Mouse (Mus musculus) c-Kit-negative CD71-positive TER-119-positive erythroid progenitor cells, embryonic 14.5 days (primary cell): ENCODE measurements around the gene Nav1.

Experiments used
- DNase-seq: peaks from one replicate; pipeline ENCODE4 v3.0.0-alpha.2; 2013; ENCODE audit warnings: low read depth, low spot score

The Nav1 gene

DNA sequence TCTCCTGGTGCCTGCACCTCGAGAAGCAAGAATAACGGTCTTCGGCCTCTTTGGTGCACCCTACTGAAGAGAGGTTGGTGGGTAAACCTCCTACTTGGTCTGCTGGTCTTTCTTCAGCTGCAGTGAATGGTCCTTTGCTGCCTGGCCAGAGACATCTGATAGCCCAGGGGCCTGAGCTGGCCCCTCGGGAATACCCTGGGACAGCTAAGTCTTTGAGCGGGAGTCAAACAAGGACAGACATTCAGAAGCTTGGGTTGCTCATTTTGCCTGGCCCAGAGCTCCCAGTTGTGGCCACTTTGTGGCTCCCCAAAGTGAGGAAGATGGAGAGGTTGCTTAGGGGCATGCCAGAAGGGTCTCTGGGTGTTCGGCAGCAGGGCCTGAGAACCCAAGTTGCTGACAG is 89.6 kb downstream of the Nav1 start:
- DNase-seq, result no peak

DNA sequence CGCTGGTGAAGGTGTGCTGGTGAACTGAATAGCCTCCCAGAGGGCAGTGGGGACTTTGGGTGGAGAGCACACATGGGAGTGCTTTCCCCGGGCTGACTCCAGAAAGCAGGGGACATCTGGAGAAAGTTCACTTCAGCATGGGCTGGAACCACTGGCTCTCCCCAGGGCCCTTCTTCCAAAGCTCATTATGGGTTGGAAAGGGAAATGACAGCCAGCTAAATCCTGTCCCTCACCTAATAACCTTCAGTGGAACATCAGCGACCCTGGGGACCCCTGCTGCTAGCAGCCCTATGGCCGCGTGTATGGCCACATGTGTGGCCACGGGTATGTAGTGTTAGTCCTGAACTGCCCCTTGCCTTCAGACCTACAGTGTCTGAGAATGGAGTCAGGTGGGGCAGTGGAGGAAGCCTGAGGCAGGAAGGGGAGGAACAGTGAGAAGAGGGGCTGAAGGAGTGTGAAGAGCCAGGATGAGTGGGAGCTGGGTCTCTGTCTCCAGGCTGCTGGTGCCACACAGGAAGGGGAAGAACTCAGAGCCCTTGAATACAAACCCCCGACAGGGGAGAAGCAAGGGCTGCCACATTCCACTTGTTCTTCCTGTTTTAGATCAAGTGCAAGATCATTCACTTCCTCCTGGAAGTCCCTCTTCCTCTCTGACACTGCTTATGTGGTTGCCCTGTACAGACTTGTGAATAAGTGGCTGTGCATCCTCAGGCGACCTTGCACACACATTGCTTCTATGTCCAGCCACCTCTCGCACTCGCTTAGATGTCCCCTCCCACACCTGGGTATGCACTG is 90.4 kb downstream of the Nav1 start:
- DNase-seq, result no peak

DNA sequence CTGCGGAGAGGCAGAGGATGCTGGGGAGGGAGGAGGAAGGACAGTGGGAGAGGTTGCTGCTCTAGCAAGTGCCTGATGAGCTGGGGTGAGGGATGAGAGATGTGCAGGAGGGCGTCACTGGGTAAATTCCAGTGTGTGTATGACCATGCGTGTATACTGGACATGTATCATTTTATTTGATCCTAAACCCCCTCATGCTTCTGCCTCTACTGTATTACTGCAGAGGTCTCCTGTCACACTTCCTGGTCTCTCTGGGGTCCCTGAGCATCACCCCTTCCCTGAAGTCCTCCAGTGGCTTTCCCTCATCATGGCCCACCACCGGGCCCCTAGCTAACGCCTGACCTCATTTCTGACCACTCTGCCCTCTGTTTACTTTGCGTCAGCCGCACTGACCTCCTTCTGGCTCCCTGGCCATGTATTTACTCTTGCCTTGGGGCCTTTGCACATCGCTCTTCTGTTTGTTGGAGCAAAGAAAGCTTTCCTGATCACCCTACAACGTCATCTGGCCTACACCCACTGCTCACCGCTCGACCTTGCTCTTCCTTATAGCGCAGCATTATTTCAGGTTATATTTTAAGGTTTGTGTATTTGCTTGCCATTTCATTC is 91.4 kb downstream of the Nav1 start:
- DNase-seq, result no peak

DNA sequence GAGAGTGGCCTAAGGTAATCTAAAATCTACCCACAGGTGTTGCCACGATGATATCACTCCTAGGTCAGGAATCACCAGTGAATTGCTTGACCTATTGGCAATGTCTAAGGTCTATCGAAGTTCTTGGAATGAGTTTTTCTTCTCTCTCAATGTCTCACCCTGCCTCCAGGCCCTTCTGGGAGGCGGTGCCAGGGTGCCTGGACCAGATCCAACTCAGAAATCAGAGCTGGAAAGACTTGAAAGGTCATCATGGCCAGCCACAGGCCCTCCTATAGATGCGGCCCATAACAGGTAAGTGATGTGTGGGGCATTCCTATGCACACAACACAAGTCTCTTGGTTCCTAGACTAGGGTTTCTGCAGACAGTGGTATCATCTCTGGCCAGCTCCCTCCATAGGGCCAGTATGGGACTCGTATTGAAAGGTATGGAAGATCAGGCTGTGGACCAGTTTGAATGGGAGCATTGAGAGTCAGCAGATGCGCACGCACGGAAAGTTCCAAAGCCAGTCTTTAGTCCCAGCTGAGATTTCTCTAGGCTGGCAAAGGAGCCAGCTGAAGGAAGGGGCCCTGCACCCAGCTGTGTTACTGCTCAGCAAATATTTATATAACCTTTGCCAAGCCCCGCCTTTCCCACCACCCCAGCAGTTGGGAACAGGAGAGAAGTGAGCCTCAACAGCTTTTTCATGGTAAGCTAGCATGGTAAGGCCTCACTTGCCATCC is 92.0 kb downstream of the Nav1 start:
- no peak for DNase-seq

DNA sequence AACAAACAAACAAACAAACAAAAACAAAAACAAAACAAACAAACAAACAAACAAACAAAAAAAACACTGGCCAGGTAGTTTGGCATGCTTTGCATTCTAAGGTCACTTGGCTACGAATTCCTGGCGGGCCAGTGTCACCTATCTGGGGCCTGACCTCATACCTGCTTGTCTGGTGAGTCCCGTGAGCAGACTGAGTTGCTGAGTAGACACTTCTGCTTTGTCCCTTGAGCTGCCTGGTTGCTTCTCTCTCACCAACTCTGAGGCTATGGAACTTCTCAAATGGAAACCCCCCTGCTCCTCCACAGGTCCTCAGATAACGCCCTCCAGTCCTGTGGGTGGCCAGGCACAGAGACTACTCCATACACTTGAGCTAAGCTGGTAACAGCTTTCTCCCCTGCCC is 93.0 kb downstream of the Nav1 start:
- no peak for DNase-seq

DNA sequence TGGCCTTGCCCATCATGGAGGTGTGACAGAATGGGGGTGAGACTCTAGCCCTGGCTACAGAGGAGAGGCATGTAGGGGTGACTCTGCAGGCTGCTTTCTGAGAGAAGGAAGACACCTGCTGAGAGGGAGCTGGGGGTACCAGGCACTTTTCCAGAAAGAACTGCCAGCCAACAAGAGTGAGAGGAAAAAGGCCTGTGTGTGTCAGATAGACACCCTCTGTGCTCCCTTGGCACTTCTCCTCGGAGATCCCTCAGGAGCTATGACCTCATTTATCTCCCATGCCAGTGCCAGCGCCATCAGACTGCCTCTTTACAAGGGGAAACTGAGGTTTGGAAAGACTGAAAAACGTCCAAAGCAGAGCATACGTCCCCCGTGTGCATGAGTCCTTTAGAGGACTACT is 93.6 kb downstream of the Nav1 start:
- DNase-seq, result no peak

DNA sequence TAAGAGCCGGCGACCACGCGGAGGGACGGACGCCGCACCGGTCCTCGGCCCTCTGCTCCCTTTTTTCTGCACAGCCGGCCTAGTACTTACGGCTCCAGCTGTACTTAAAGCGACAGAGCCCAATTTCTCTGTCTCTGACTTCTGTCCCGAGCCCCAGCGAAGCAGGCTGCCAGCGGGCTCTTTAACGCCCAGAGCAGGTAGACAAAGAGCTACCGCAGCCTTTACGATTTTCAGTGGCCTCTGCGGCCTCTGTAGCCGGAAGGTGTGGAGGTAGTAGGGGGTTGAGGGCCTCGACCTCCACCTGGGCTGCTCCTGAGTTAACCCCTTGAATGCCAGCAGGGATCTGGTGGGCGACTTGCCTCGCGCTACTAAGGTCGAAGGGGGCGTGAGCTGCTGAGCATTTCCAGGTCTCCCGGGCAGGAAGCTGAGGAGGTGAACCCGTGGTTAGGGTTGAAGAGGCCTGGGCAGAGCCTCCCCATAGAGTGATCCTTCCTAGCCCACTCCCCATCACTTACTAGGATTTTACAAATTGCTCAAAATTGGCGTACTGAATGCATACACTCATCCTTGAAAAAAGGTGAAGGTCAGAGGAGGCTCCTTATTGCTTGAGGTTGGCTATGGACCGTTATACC is 96.6 kb downstream of the Nav1 start:
- no peak for DNase-seq

DNA sequence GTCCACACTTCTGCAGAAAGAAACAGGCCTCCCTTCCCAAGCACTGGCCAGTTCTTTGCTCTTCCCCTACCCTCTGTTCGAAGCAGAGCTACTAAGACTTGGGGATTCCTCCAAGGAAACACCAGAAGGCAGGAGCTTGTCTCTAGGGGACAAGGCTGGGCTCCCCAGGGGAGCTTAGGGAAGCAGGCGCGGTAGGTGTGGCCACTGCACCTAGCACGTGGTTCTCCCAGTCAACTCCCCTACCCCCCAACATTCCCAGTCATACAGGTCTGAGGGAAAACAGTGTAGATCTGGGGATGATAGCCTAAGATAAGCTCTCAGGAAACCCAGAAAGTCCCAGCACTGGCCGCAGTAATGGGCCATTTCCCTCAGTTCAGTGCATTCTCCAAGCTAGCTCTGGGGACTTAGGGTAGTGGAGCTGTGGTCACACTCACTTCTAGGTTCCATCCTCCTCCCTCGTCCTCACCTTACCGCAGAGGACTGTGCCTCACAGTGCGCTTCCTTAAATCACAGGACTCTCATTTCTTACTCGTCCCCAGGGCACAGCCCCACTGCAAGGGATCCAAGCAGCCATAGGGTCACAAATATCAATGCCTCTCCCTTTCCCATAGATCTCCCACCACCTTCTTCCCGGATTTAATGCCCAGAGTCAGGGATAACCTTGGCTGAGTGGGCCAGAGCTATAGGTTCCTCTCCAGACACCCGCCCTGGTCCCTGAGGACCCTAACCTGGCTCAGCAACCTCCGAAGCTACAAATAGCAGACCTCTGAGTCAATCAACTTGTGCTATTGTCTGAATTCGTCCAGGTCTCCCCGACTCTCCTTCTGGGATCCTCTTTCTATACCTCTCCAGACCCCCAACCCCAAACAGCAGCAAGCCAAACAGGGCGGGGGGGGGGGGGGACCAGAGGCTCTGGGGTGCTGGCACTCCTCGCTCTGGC is 97.7 kb downstream of the Nav1 start:
- no peak for DNase-seq

DNA sequence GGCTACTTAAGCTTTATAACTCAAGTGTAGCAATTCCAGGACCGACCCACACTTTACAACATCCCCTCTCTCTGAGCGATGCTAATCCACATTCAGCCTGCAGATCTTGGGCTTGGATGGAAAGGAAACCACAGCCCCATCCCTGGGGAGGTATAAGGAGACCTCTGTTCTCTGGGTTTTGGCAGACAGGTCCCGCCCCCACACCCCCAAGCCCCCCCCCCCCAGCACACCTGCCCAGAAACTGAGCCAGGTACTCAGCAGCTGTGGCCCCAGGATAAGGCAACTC is 98.8 kb downstream of the Nav1 start:
- DNase-seq, result no peak

DNA sequence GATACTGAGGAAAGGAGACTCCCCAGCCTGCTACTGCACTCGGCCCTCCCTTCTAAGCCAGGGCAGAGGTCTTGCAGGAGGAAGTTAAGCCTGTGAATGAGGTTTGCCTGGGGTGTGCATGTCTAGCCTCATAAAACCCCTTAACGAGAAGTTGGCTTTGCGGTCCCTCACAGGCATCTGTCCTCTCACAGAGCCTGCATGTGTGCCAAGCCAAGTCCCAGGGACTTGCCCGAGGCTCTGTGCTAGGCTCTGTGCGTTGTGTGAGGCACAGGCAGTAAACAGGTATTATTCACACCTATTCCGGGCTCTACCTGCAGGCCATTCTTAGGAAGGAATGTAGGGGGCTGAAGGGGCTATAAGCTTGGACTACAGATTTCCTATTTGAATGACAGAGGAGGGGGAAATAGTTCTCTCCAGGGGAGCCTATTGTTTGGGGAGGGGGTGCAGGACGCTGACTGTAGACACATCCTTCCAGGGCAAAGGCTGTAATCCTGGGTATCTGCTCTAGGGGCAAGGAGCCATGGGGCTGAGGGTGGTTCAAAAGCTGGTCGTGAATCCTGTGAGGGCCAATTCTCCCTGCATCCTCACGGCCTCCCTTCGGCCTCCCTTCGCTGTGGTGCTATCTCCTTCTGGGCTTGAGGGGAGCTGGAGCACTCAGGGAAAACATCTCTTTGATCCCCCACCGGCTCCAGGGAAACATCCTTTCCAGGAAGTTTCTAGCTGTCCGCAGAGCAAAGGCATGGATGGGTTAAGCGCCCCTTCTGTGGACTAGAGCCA is 99.3 kb downstream of the Nav1 start:
- no peak for DNase-seq

DNA sequence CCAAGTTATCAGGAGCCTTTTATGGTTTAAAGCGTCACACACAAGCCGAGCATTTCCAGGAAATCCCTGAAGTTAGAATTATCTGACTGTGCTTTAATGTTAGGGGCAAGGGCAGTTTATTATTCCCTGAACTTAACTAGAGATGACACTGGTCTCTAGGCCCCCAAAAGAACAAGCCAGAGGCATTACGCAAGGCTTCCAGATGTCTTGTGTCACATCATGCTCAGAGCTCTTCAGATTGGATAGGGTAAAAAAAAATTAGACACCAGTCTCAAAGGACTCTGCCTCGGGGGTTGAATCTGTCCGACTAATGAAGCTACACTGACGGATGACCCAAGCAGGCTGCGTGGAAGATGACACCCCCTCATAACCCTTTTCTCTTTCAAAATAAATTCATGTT is 101.6 kb downstream of the Nav1 start:
- DNase-seq, result no peak

DNA sequence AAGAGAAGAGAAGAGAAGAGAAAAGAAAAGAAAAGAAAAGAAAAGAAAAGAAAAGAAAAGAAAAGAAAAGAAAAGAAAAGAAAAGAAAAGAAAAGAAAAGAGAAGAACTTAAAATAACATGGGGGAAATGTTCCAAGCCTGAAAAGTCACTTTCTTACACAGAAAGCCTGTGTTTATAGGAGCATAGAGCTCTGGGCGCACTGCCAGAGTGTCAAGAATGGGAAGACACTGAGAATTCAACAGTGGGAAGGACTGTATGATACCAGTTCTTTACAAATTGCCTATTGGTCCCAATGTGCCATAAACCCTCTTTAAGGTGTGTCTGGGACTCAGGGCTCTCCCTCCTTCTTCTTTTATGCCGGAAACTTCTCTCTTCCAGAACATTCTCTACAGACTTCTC is 103.7 kb downstream of the Nav1 start:
- no peak for DNase-seq

DNA sequence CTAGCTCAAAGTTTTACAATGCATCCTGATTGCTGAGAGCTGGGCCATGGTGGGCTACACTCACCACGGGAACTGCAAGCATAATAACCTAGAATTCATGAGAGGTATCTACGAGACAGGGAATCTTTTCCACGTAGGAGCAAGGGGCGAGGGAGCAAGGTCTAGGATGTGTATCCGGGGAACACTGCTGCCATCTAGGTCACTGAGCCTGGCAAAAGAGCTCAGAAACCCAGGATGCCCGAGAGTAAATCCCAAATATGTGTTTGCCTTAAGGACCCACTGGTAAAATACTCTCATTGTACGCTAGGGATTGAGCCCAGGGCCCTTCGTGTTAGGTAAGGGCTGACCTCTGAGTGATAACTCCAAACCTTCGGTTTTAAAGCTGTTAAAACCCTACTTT is 104.3 kb downstream of the Nav1 start:
- no peak for DNase-seq

DNA sequence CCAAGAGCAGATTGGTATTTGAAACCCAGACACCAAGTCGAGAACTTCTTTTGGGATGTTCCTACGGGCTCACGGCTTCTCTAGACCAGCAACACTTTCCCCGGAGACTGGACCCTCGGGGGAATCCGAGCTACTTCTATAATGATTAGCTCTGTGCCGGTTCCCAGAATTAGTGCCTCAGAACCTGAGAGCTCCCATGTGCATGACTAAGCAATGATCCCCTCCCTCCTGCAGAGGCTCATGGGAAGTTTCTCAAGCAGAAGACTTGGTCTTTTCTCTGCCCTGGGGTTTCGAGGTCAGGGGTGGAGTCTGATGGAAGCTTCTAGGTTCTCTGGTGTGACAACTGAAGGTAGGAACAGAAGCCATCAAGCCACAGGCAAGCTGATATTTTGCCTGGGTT is 105.0 kb downstream of the Nav1 start:
- DNase-seq, result no peak

DNA sequence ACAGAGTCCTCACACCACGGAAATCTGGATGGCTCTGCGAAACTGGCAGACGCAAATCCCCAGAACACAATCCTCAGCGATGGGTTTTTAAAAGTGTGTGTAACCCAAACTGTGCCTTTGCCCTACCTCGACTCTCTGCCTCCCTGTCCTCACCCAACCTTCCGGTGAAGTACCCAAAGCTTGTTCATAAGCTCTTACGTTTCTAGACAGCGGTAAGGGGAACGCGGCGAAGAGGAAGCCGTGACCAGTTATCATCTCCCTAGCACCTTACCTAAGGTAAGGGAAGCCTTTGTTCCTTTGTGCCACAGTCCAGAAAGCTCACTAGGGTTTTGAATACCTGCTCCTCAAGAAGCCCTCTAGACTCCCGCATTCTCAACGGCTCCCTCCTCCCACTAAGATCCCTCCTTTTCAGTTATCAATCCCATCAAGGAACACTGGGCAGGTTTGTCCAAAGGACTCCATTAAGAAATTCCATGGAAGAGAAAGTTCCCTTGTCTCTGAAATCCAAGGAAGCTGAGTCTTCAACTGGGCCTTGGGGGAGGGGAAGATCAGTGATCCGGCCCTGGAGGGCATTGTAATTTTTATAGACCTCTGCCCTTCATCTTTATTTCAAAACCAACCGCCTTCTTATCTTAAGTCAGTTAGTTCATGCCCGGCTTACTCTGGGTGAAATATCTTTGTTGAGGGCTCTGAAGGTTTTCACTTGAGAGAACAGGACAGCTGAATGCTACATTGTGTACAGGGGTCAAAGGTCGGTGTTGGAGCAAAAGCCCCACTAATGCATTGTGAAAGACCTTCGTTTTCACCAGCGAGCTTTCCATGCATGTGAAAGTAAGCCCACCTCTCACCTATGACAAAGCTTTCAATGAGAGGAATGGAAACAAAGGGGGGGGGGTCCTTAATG is 108.4 kb downstream of the Nav1 start:
- no peak for DNase-seq

DNA sequence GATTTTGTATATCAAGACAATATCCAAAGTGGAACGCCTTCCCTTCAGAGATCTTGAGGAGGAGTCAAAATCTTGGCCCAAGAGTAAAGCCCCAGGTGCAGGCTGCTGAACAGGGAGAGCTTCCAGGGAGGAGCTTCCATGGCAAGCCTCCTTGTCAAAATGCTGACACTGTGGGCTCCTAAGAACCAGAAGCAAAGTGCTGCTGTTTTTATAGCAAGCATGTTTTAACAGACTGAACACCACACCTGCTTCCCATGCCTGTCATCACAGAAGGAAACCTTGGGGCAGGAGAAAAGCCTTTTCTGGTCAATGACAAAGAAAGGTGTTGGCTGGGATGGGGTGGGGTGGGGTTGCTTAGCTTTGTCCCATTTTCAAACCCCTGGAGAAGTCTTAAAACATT is 112.0 kb downstream of the Nav1 start:
- no peak for DNase-seq

DNA sequence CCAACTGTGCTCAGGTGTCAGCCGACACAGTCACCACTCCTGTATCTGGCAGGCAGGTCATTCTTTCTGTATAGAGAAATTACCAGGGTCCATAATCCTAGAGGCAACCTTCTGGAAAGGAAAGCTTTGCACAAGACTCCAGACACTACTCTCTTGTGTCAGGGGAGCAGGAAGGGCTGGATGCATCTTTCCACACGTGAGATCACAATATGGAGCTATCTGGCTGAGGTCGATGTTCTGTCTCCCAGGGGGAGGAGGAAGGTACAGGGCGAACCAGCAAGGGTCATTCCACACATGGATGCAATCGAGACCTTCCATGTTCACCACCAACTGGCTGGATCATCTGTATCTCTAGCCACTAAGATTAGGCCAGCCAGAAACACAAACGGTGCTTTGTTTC is 113.2 kb downstream of the Nav1 start:
- DNase-seq, result no peak

DNA sequence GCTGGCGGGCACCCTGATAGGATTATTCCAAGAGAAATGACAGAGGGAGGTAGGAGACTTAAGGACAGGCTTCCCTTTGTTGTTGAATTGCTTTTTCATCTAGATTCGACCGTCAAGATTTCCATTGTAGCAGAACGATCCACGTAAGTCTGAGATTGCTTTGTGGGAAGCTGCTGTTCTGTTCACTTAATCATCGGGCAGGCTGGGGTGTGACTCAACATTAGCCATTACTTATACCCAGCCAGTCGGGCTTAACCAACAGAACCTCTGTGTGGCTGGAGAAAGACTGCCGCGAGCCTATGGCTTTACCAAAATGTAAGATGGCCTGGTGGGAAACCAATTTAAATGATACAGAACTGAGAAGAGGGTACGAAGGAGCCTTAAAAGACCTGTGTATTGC is 114.7 kb downstream of the Nav1 start:
- DNase-seq, result no peak

DNA sequence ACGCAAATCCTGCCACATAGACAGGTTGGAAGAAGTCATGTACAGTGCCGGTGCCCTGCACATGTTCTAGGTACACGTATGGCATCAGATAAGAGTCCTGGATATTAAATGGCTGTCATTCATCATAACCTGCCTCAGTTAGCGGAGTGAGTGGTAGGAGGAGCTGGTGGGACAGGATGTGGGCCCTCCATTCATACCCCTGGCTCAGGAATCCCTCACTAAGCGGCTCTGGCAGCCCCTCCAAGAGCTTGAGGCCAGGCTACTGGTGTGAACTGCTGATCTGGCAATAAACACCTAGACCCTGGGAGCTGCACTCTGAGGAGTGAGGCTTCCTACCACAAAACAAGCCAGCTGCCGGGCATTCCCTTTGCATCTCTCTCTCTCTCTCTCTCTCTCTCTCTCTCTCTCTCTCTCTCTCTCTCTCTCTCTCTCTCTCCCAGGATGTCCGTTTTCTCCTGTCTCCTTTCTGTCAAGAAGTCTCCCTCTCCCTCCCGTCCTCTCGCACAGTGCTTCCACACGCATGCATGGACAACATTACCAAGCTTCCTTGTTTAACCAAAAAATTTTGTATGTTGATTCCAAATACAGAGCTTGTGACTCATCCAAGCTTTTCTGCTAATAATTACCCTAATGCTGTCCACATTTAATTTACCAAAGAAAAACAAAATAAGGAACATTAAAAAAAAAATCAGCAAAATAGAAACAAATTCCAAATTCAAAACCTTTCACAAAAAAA is 116.0 kb downstream of the Nav1 start:
- DNase-seq, result no peak
